Mouse (Mus musculus): ENCODE results near the gene Glb1l3. TPM values are rescaled to one million over a fixed set of nuclear protein-coding genes. Genes with fewer than 3 reads are reported as not detected.
A peak's percentile ranks its signal among the peaks of the same experiment; 100 is the strongest.
"Not testable (repeated sequence)": the region's sequence is repeated elsewhere in the genome, so short reads cannot be mapped to it uniquely, and the experiment has no call there.

The Glb1l3 gene
- not detected in 3 replicates for total RNA-seq (2017)

DNA sequence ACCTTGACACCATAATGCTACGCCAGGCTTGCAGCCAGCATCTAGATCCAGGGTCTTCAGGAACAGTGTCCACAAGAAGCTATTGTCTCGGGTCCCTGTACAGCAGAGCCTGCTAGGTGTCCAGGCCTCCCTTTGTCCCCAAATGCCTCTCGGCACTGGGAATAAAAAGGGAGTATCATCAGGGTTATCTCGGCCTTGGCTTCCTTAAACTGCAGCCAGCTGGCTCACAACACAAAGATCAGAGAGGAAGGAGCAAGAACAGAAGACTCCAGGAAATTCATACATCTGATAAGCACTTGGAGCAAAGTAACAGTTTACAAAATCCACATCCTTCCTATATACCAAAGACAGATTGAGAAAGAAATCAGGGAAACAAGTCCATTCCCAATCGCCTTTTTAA is at the start of gene Glb1l3:
Gene Glb1l3 (minus strand): TSS at position 140 of the 400 bp plus-strand sequence.
- ATAC-seq (replicated peaks; ENCODE audit: insufficient number of reproducible peaks, low FRiP score, low TSS enrichment, poor library complexity, severe bottlenecking) = no peak

GRCm38 (mm10) chr9:26869856-26870255 is 9.2 kb upstream of the Glb1l3 start:
- ATAC-seq (replicated peaks; ENCODE audit: insufficient number of reproducible peaks, low FRiP score, low TSS enrichment, poor library complexity, severe bottlenecking) = not testable (repeated sequence)

GRCm38 (mm10) chr9:26831089-26831488 is 29.6 kb downstream of the Glb1l3 start:
- ATAC-seq (replicated peaks; ENCODE audit: insufficient number of reproducible peaks, low FRiP score, low TSS enrichment, poor library complexity, severe bottlenecking) = no peak

DNA sequence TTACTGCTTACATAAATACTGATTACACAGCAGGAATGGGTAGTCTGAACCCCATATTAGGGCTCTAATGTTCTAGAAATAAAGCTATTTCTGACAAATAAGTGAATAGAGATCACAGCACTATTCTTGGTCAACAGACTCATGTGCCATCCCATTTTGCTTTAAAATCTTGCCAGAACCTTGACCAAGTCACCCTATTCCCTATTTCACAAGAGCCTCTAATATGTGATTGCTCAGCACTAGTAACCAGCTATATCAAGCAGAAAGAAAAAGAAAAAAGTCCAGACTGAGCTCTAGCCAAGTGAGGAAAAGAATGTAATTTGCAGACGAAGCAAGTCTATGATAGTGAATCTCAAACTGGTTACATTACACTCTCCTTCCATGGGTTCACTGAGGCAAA is 40.7 kb downstream of the Glb1l3 start:
- ATAC-seq (replicated peaks; ENCODE audit: insufficient number of reproducible peaks, low FRiP score, low TSS enrichment, poor library complexity, severe bottlenecking) = no peak

DNA sequence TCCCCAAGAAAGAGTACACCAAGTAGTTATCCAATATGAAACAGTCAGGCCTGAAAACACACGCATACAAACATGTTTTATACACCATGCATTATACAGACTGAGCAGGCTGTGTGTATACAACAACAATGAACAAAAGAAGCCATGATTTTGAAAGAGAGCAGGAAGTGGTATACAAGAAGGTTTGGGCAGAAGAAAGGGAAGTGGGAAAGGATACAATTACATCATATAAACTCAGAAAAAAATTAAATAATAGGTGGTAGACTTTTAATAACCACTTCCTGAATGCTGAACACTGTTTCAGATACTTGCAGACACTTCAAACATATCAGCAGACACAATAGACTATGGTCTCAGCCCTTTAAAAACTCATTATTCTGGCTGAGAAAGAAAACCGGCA is 52.0 kb downstream of the Glb1l3 start:
- no peak for ATAC-seq (replicated peaks; ENCODE audit: insufficient number of reproducible peaks, low FRiP score, low TSS enrichment, poor library complexity, severe bottlenecking)

- ATAC-seq (replicated peaks; ENCODE audit: insufficient number of reproducible peaks, low FRiP score, low TSS enrichment, poor library complexity, severe bottlenecking) = peak; percentile 40; the same call in 1 of the 2 replicates
Observed at GRCm38 (mm10) chr9:26805935-26806666, 54.6 kb downstream of the Glb1l3 start, which contains the start of gene Glb1l2. Gene Glb1l2, minus strand, starts transcription at chr9:26806468.

- ATAC-seq (replicated peaks; ENCODE audit: insufficient number of reproducible peaks, low FRiP score, low TSS enrichment, poor library complexity, severe bottlenecking) = no peak
Observed at GRCm38 (mm10) chr9:26804321-26804720, 56.4 kb downstream of the Glb1l3 start.

DNA sequence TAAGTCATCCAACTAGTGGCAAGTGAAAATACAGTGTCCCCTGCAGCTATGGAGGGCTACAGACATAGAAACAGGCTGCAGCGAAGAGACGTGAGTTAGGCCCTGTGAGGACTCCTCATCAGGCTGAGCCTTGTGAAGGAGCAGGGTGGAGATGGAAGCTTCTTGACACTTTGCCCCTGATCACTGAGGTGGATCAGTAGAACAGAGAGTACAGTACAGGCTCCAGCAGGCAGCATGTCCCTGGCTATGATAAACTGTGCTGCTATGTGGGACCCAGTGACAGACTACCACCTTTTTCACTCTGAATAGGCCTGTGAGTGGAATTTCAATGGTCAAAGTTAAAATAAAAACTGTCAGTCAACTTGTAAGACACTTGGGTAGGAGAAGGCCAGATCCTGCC is 60.3 kb downstream of the Glb1l3 start:
- ATAC-seq (replicated peaks; ENCODE audit: insufficient number of reproducible peaks, low FRiP score, low TSS enrichment, poor library complexity, severe bottlenecking) = no peak

DNA sequence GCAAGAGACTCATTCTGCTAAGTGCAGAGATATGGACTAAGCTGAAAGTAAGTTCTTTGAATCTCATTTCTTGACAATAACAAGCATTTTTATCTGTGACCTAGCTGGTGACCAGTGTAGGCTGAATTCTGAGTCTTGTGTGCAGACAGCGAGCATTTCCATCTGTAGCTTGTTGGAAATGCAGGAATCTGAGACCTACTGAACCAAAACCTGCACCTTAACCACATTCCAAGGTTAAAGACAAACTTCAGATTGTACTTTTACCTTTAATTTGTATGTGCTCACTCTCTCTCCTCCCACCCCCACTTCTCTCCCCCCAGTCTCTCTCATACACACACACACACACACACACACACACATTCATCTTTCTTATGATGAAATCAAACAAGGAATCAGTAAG is 62.0 kb downstream of the Glb1l3 start:
- ATAC-seq (replicated peaks; ENCODE audit: insufficient number of reproducible peaks, low FRiP score, low TSS enrichment, poor library complexity, severe bottlenecking) = no peak

DNA sequence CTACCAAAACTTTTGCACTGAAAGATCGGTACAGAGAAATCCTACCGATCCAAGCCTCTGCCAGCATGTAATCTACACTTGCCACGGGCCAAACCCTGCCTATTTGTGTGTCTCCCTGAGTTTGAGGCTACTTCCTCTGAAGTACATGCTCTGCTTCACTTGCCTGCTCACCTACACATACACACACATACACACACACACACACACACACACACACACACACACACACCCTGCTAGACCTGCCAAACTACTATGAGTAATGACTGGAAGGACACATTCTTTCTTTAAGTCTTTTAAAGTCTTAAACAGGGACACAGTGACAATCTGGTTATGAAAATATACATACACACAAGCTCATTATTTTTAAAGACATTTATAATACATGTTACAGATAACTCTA is 62.5 kb downstream of the Glb1l3 start:
- ATAC-seq (replicated peaks; ENCODE audit: insufficient number of reproducible peaks, low FRiP score, low TSS enrichment, poor library complexity, severe bottlenecking) = no peak

DNA sequence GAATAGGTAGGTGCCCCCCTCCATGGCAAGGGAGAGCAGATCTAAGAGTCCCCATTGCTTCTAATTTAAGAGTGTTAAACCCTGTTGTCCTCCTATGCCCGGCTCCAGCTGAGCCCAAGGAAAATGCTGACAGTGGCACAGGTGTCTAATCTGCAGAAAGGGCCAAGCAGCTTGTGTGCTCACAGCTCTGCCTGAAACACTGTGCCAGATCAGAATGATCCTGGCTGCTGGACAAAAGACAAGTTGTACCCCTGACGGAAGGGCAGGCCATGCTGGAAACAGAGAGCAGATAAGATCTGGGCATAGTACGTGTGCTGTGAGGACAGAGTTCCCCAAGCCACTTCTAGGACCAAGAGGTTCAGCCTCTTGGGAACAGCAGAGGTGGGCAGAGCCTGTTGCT is 67.9 kb downstream of the Glb1l3 start:
- no peak for ATAC-seq (replicated peaks; ENCODE audit: insufficient number of reproducible peaks, low FRiP score, low TSS enrichment, poor library complexity, severe bottlenecking)

DNA sequence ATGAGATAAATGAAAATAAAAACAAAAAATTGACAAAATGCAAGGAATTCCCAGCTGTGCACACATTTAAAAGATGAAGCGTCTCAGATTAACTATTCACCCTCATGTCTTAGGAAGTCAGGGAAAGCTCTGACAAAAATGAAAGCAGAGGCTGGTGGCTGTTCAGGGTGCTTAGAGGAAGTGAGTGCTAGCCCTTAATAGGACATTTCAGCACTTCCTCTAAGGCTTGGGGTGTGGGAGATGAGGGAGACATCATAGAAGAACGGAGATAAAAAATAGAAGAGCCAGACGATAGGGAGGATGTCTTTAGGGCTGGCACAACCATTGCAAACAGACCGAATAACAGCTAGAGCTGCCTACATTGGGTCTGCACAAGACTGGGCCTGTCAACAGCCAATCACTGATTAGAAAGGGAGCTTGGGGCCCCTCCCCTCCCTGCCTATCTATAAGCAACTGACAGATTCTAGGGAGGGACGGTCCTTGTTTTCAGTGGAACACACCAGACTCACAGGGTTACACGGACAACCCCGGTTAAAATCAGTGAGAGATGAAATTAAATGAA is 77.2 kb downstream of the Glb1l3 start:
- ATAC-seq (replicated peaks; ENCODE audit: insufficient number of reproducible peaks, low FRiP score, low TSS enrichment, poor library complexity, severe bottlenecking) = no peak

DNA sequence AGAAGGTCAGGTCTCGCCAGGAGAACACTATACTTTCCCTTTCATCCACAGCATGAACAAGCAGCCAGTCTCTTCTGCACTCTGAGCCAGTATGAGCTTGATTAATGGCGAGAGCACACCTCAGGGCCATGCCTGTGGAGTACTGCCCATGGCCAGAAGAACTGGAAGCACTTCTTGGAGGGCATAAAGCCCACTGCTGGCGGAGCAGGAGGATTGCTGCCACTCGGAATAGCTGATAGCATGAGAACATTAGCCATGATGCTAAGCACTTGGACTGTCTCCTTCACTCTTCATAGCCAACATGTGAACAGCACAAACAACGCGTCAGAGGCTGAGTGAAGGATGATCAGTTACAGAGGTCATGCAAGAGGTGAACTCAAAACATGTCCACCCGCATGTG is 82.3 kb downstream of the Glb1l3 start:
- no peak for ATAC-seq (replicated peaks; ENCODE audit: insufficient number of reproducible peaks, low FRiP score, low TSS enrichment, poor library complexity, severe bottlenecking)

DNA sequence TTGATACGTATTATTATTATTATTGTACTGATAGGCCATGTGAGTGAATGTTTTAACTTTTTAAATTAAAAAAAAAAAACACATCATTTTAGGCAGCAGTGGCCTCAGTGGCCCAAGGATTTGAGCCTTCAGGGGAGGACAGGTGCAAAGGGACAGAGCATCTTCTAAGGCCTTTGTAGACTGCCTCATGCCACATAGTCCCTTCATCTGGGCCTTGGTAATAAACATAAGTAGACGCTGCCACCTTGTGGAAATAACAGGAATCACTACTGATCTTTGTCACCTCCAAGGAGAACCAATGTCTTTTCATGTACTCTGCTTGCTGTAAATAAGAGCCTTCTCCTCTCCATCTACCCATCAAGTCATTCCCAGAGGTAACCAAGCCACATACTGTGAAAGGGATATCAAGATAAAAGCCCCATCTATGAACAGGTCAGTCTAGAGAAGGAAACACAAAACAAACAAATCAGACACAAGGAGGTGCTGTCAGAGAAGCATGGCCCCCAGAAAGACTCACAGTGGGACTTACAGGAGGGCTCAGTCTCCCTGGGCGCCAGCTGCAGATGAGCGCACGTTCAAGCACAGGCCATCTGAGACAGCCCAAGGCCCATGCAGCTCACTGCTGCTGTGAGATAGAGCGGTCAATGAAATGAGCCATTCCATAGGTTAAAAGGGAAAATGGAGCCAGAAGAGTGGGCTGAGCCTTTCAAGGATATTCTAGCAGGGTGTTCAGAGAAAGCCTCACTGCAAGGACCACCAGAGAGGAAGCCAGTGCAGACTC is 84.4 kb downstream of the Glb1l3 start:
- ATAC-seq (replicated peaks; ENCODE audit: insufficient number of reproducible peaks, low FRiP score, low TSS enrichment, poor library complexity, severe bottlenecking) = no peak

DNA sequence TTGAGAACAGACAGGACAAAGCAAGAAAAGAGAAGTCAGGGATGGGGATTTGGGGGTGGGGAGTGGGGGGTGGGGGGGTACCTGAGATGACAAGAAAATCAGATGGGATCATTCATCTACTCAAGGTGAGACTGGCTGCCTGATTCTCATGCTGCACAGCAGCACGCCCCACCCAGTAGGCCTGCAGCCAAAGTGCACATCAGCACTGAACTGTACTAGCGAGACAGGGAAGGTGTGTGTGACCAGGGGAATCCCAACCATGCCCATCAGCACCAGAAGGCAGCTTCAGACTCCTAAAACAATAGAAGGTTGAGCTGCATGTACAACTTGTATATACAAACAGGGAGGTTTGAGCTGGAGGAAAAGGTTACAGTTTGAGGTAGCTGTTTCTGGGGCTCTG is 85.0 kb downstream of the Glb1l3 start:
- ATAC-seq (replicated peaks; ENCODE audit: insufficient number of reproducible peaks, low FRiP score, low TSS enrichment, poor library complexity, severe bottlenecking) = no peak

GRCm38 (mm10) chr9:26768181-26768580 is 92.5 kb downstream of the Glb1l3 start:
- ATAC-seq (replicated peaks; ENCODE audit: insufficient number of reproducible peaks, low FRiP score, low TSS enrichment, poor library complexity, severe bottlenecking) = no peak

Measured in monocyte, adult 5-6 weeks (primary cell).